Mouse (Mus musculus) forebrain, embryonic 12.5 days (tissue): ENCODE results near the gene Gm21972. TPM values are rescaled to one million over a fixed set of nuclear protein-coding genes. Genes with fewer than 3 reads are reported as not detected.

Source experiments
- ATAC-seq: fragments of 200-750 bp; cut with Nextera tagmentation; 2 replicates; pipeline ENCODE4 v1.8.0; 2017; ENCODE audit warnings: moderate TSS enrichment; ENCODE audit not compliant: low FRiP score
- H3K27ac ChIP-seq: fragments of 300-500 bp; sonication (generic); 2 replicates; pipeline ENCODE4 v1.5.1; 2016; ENCODE audit warnings: mild to moderate bottlenecking
- H3K27me3 ChIP-seq: fragments of 300-500 bp; sonication (generic); 2 replicates; pipeline ENCODE4 v1.6.1; 2016; ENCODE audit warnings: mild to moderate bottlenecking
- H3K36me3 ChIP-seq: fragments of 300-500 bp; sonication (generic); replicated peaks from 2 replicates; pipeline ENCODE4 v1.6.1; 2016; ENCODE audit warnings: mild to moderate bottlenecking
- H3K4me1 ChIP-seq: fragments of 300-500 bp; sonication (generic); 2 replicates; pipeline ENCODE4 v1.6.1; 2016
- H3K4me2 ChIP-seq: fragments of 300-500 bp; sonication (generic); 2 replicates; pipeline ENCODE4 v1.6.1; 2016; ENCODE audit warnings: mild to moderate bottlenecking, moderate library complexity
- H3K4me3 ChIP-seq: fragments of 300-500 bp; sonication (generic); replicated peaks from 2 replicates; pipeline ENCODE4 v1.5.1; 2016; ENCODE audit warnings: mild to moderate bottlenecking
- H3K9ac ChIP-seq: fragments of 300-500 bp; sonication (generic); 2 replicates; pipeline ENCODE4 v1.6.1; 2016; ENCODE audit warnings: mild to moderate bottlenecking
- H3K9me3 ChIP-seq: fragments of 300-500 bp; sonication (generic); 2 replicates; pipeline ENCODE4 v1.6.1; 2016
- WGBS: fragments of 180-500 bp; shearing (Covaris S2); methylation state at CpG from one replicate; pipeline ENCODE4 v1.1.7; 2016; 5-methylcytosine and 5-hydroxymethylcytosine counted together
- polyA plus RNA-seq: library from polyadenylated mRNA; unstranded; fragments of >200 nt; fragmentation: Nextera tagmentation; extraction: Ambion mirVana; gene quantifications from 2 replicates; pipeline ENCODE4 v1.2.1, GENCODE M21; 2016

Gene Gm21972
- polyA plus RNA-seq: 0.54 TPM in 1 of 2 replicates, not detected in the other

GRCm38 (mm10) chr1:86133337-86133736 lies at the start of gene Gm21972:
Gene Gm21972, plus strand, starts transcription at chr1:86133637.
- no peaks in the 10 kb centered on the region for H3K9me3 ChIP-seq
- no peaks in the 10 kb centered on the region for H3K4me1 ChIP-seq
- no peak within 1 kb of the TSS for H3K9ac ChIP-seq
- peaks cover 80% of the 10 kb centered on the region for H3K36me3 ChIP-seq
- H3K4me2 ChIP-seq: no peak within 1 kb of the TSS
- no peaks in the 10 kb centered on the region for H3K27me3 ChIP-seq
- 97% methylated on average over 4 of the region's 4 CpGs for WGBS
- H3K27ac ChIP-seq: no peak within 1 kb of the TSS
- no peak for ATAC-seq
- H3K4me3 ChIP-seq: no peak within 1 kb of the TSS

GRCm38 (mm10) chr1:86094413-86094812 lies 39.0 kb upstream of the Gm21972 start:
- WGBS: 87% methylated on average over 7 of the region's 7 CpGs
- no peak overlapping the region for H3K9ac ChIP-seq
- no peak overlapping the region for H3K27ac ChIP-seq
- peaks cover 63% of the 10 kb centered on the region for H3K36me3 ChIP-seq
- no peak for ATAC-seq
- no peaks in the 10 kb centered on the region for H3K4me1 ChIP-seq
- no peak overlapping the region for H3K4me3 ChIP-seq
- H3K4me2 ChIP-seq: no peak overlapping the region
- no peaks in the 10 kb centered on the region for H3K9me3 ChIP-seq
- H3K27me3 ChIP-seq: no peaks in the 10 kb centered on the region

- H3K27ac ChIP-seq: no peak overlapping the region
- WGBS: 100% methylated on average over 1 of the region's 1 CpGs
- H3K36me3 ChIP-seq: peaks cover 10% of the 10 kb centered on the region
- no peaks in the 10 kb centered on the region for H3K9me3 ChIP-seq
- no peak for ATAC-seq
- no peak overlapping the region for H3K4me2 ChIP-seq
- no peaks in the 10 kb centered on the region for H3K4me1 ChIP-seq
- no peaks in the 10 kb centered on the region for H3K27me3 ChIP-seq
- H3K4me3 ChIP-seq: no peak overlapping the region
- no peak overlapping the region for H3K9ac ChIP-seq
These were observed 28.4 kb upstream of the Gm21972 start for GRCm38 (mm10) chr1:86105054-86105453.

- Histone ChIP-seq H3K27ac (no peak within 1 kb of the TSS), H3K4me1 (no peaks in the 10 kb centered on the region; the same call in 1 of the 2 replicates), H3K4me3 (no peak within 1 kb of the TSS), H3K9me3 (no peaks in the 10 kb centered on the region), H3K27me3 (no peaks in the 10 kb centered on the region), H3K4me2 (no peak within 1 kb of the TSS), H3K9ac (no peak within 1 kb of the TSS), H3K36me3 (peaks cover under 1% of the 10 kb centered on the region; the same call in 1 of the 2 replicates)
- no peak for ATAC-seq
- 57% methylated on average over 6 of the region's 6 CpGs for WGBS
These were observed 21.7 kb upstream of the Gm21972 start, which contains the start of gene Htr2b for GRCm38 (mm10) chr1:86111779-86112178. Gene Htr2b, minus strand, starts transcription at chr1:86111970.

- H3K27me3 ChIP-seq: no peaks in the 10 kb centered on the region
- no peaks in the 10 kb centered on the region for H3K9me3 ChIP-seq
- no peak for ATAC-seq
- H3K4me3 ChIP-seq: no peak overlapping the region
- 97% methylated on average over 3 of the region's 3 CpGs for WGBS
- H3K27ac ChIP-seq: no peak overlapping the region
- H3K4me1 ChIP-seq: no peaks in the 10 kb centered on the region; the same call in 1 of the 2 replicates
- H3K9ac ChIP-seq: no peak overlapping the region
- peaks cover 20% of the 10 kb centered on the region for H3K36me3 ChIP-seq
- no peak overlapping the region for H3K4me2 ChIP-seq
These were observed 19.3 kb upstream of the Gm21972 start for GRCm38 (mm10) chr1:86114141-86114540.

GRCm38 (mm10) chr1:86119549-86119948 lies 13.9 kb upstream of the Gm21972 start:
- no peaks in the 10 kb centered on the region for H3K9me3 ChIP-seq
- H3K27me3 ChIP-seq: no peaks in the 10 kb centered on the region
- H3K9ac ChIP-seq: no peak overlapping the region
- 91% methylated on average over 4 of the region's 4 CpGs for WGBS
- no peak for ATAC-seq
- H3K4me2 ChIP-seq: no peak overlapping the region
- H3K4me1 ChIP-seq: no peaks in the 10 kb centered on the region
- H3K36me3 ChIP-seq: peaks cover 56% of the 10 kb centered on the region
- H3K27ac ChIP-seq: no peak overlapping the region
- H3K4me3 ChIP-seq: no peak overlapping the region

GRCm38 (mm10) chr1:86126036-86126435 lies 7.4 kb upstream of the Gm21972 start:
- Histone ChIP-seq H3K9ac (no peak overlapping the region), H3K4me1 (no peaks in the 10 kb centered on the region), H3K27ac (no peak overlapping the region), H3K4me2 (no peak overlapping the region), H3K4me3 (no peak overlapping the region), H3K9me3 (no peaks in the 10 kb centered on the region), H3K27me3 (no peaks in the 10 kb centered on the region), H3K36me3 (peaks cover 69% of the 10 kb centered on the region)
- no peak for ATAC-seq
- 96% methylated on average over 2 of the region's 2 CpGs for WGBS

- peaks cover 80% of the 10 kb centered on the region for H3K36me3 ChIP-seq
- H3K4me2 ChIP-seq: no peak overlapping the region
- H3K9ac ChIP-seq: no peak overlapping the region
- no peak for ATAC-seq
- no peaks in the 10 kb centered on the region for H3K9me3 ChIP-seq
- WGBS: 94% methylated on average over 6 of the region's 6 CpGs
- H3K4me1 ChIP-seq: no peaks in the 10 kb centered on the region
- no peak overlapping the region for H3K4me3 ChIP-seq
- H3K27me3 ChIP-seq: no peaks in the 10 kb centered on the region
- H3K27ac ChIP-seq: no peak overlapping the region
These were observed 1.9 kb downstream of the Gm21972 start for GRCm38 (mm10) chr1:86135315-86135714.

- Histone ChIP-seq H3K27me3 (no peaks in the 10 kb centered on the region), H3K9me3 (no peaks in the 10 kb centered on the region), H3K4me2 (no peak overlapping the region), H3K9ac (no peak overlapping the region), H3K27ac (no peak overlapping the region), H3K4me1 (no peaks in the 10 kb centered on the region), H3K36me3 (peaks cover 49% of the 10 kb centered on the region), H3K4me3 (no peak overlapping the region)
- 88% methylated on average over 3 of the region's 3 CpGs for WGBS
- no peak for ATAC-seq
These were observed 7.6 kb downstream of the Gm21972 start for GRCm38 (mm10) chr1:86141081-86141480.

GRCm38 (mm10) chr1:86143165-86143564 lies 9.7 kb downstream of the Gm21972 start:
- ATAC-seq: no peak
- Histone ChIP-seq H3K4me3 (no peak overlapping the region), H3K9me3 (no peaks in the 10 kb centered on the region), H3K36me3 (peaks cover 32% of the 10 kb centered on the region), H3K9ac (no peak overlapping the region), H3K4me2 (no peak overlapping the region), H3K27me3 (no peaks in the 10 kb centered on the region), H3K4me1 (no peaks in the 10 kb centered on the region), H3K27ac (no peak overlapping the region)
- WGBS: 87% methylated on average over 4 of the region's 4 CpGs

GRCm38 (mm10) chr1:86144001-86144944 lies 10.8 kb downstream of the Gm21972 start:
- ATAC-seq: no peak
- Histone ChIP-seq H3K36me3 (peaks cover 20% of the 10 kb centered on the region), H3K9me3 (no peaks in the 10 kb centered on the region), H3K4me3 (no peak overlapping the region), H3K27ac (no peak overlapping the region), H3K4me2 (no peak overlapping the region), H3K27me3 (no peaks in the 10 kb centered on the region), H3K4me1 (no peaks in the 10 kb centered on the region), H3K9ac (no peak overlapping the region)
- WGBS: 77% methylated on average over 21 of the region's 21 CpGs

- Histone ChIP-seq H3K4me1 (no peaks in the 10 kb centered on the region), H3K36me3 (peaks cover 6% of the 10 kb centered on the region), H3K27me3 (no peaks in the 10 kb centered on the region), H3K9ac (no peak overlapping the region), H3K27ac (no peak overlapping the region), H3K4me2 (no peak overlapping the region), H3K4me3 (no peak overlapping the region), H3K9me3 (no peaks in the 10 kb centered on the region)
- ATAC-seq: no peak
- 87% methylated on average over 5 of the region's 5 CpGs for WGBS
These were observed 12.9 kb downstream of the Gm21972 start for GRCm38 (mm10) chr1:86146293-86146692.

- H3K27me3 ChIP-seq: no peaks in the 10 kb centered on the region
- 82% methylated on average over 5 of the region's 5 CpGs for WGBS
These were observed 14.1 kb downstream of the Gm21972 start for GRCm38 (mm10) chr1:86147557-86147956.

More at GRCm38 (mm10) chr1:86147557-86147956, 14.1 kb downstream of the Gm21972 start:
- Histone ChIP-seq H3K9me3 (no peaks in the 10 kb centered on the region), H3K36me3 (peaks cover 3% of the 10 kb centered on the region), H3K4me1 (no peaks in the 10 kb centered on the region), H3K4me3 (no peak overlapping the region), H3K27ac (no peak overlapping the region), H3K4me2 (no peak overlapping the region), H3K9ac (no peak overlapping the region)
- ATAC-seq: no peak
